In genomic region chr1:89164685-89165084, GRCm38 (mm10) we compare ENCODE assay signal across 17 mouse cellular contexts.
DNase-seq lines count a peak whose midpoint lies in the region; ATAC-seq lines count a peak whose summit lies in the region.
"Had no signal": no experiment of that assay in that cellular context is flagged by ENCODE, and none has a peak within 500 bp of the region (broad histone marks: within the 10 kb centered on the region; RNA-seq: fewer than 3 reads in every experiment).

No protein-coding gene starts in this region.

- H3K4me1 ChIP-seq in heart, embryonic 11.5 days (ENCODE audit: control insufficient read depth, insufficient read depth, low read length), result peaks cover 18% of the 10 kb centered on the region
- peaks cover 7% of the 10 kb centered on the region; the same call in 1 of the 2 replicates for H3K4me1 ChIP-seq in limb, embryonic 11.5 days (ENCODE audit: control insufficient read depth, insufficient read depth, low read length)
- peaks cover 41% of the 10 kb centered on the region for H3K4me1 ChIP-seq in limb, embryonic 10.5 days
- H3K4me1 ChIP-seq in embryonic facial prominence, embryonic 10.5 days, result peaks cover 40% of the 10 kb centered on the region

- peak; percentile 82 for DNase-seq in heart, adult 11 months
- DNase-seq in limb, embryonic 11.5 days (ENCODE audit: low spot score), result peak; percentile 28
- no peak for DNase-seq in limb, embryonic 10.5 days (ENCODE audit: low spot score)
- DNase-seq in Muller cell, postnatal 12 days (ENCODE audit: inconsistent ontology term), result peak; percentile 19
- DNase-seq in embryonic facial prominence, embryonic 10.5 days (ENCODE audit: low spot score), result peak; percentile 52
- DNase-seq in thymus, adult 18-20 months, result no peak
- no peak for DNase-seq in ovary, postnatal 36 days (ENCODE audit: low spot score)
- DNase-seq: cerebellum, adult 2 months; cerebellum, postnatal 36 days; gastrocnemius, adult 2 months; kidney, adult 18-20 months; liver; midbrain, embryonic 14.5 days had no signal

- no peaks in the 10 kb centered on the region for H3K27me3 ChIP-seq in heart, embryonic 11.5 days (ENCODE audit: control insufficient read depth, insufficient read depth, low read length)
- H3K27me3 ChIP-seq in limb, embryonic 11.5 days (ENCODE audit: control insufficient read depth, insufficient read depth, low read length), result no peaks in the 10 kb centered on the region
- H3K27me3 ChIP-seq in limb, embryonic 10.5 days (ENCODE audit: low read depth, poor library complexity, severe bottlenecking), result no peaks in the 10 kb centered on the region
- H3K27me3 ChIP-seq in embryonic facial prominence, embryonic 10.5 days (replicated peaks; ENCODE audit: low read depth, poor library complexity, severe bottlenecking), result no peaks in the 10 kb centered on the region
- H3K27me3 ChIP-seq: embryonic facial prominence, embryonic 15.5 days; heart, embryonic 13.5 days had no signal

- H3K9me3 ChIP-seq in heart, embryonic 11.5 days (replicated peaks; ENCODE audit: control insufficient read depth, low read length), result 0 out of 2 replicates have a peak, but pooled peaks cover 3% of the 10 kb centered on the region
- no peaks in the 10 kb centered on the region for H3K9me3 ChIP-seq in limb, embryonic 11.5 days (ENCODE audit: control insufficient read depth, low read length)
- H3K9me3 ChIP-seq in limb, embryonic 10.5 days (replicated peaks), result no peaks in the 10 kb centered on the region
- H3K9me3 ChIP-seq in embryonic facial prominence, embryonic 10.5 days, result 0 out of 2 replicates have a peak, but pooled peaks cover 3% of the 10 kb centered on the region
- H3K9me3 ChIP-seq: embryonic facial prominence, embryonic 15.5 days; heart, embryonic 13.5 days had no signal

- WGBS in heart, embryonic 11.5 days (ENCODE audit: insufficient replicate concordance), result 35% methylated on average over 7 of the region's 7 CpGs
- WGBS in limb, embryonic 11.5 days, result 41% methylated on average over 7 of the region's 7 CpGs
- WGBS in limb, embryonic 10.5 days, result 48% methylated on average over 7 of the region's 7 CpGs
- 26% methylated on average over 7 of the region's 7 CpGs for WGBS in embryonic facial prominence, embryonic 10.5 days

- no peak overlapping the region for H3K4me3 ChIP-seq in heart, embryonic 11.5 days (ENCODE audit: low read depth, low read length)
- H3K4me3 ChIP-seq in limb, embryonic 11.5 days (ENCODE audit: low read depth, low read length), result no peak overlapping the region
- no peak overlapping the region for H3K4me3 ChIP-seq in limb, embryonic 10.5 days
- no peak overlapping the region for H3K4me3 ChIP-seq in embryonic facial prominence, embryonic 10.5 days
- H3K4me3 ChIP-seq: embryonic facial prominence, embryonic 15.5 days; gastrocnemius, adult 2 months; heart, embryonic 13.5 days had no signal

- no peak overlapping the region for H3K27ac ChIP-seq in heart, embryonic 11.5 days (ENCODE audit: low read depth, low read length)
- H3K27ac ChIP-seq in limb, embryonic 11.5 days (replicated peaks; ENCODE audit: low read depth, low read length), result no peak overlapping the region; the same call in 1 of the 2 replicates
- no peak overlapping the region for H3K27ac ChIP-seq in limb, embryonic 10.5 days
- no peak overlapping the region for H3K27ac ChIP-seq in embryonic facial prominence, embryonic 10.5 days (replicated peaks)
- H3K27ac ChIP-seq: embryonic facial prominence, embryonic 15.5 days; gastrocnemius, adult 2 months; heart, embryonic 13.5 days had no signal

- no peak for ATAC-seq in heart, embryonic 11.5 days (replicated peaks; ENCODE audit: insufficient number of reproducible peaks, low FRiP score, low TSS enrichment)
- ATAC-seq in limb, embryonic 11.5 days (ENCODE audit: insufficient number of reproducible peaks, low FRiP score, low TSS enrichment, low read depth), result no peak

- no peak overlapping the region for H3K4me2 ChIP-seq in heart, embryonic 11.5 days
- H3K4me2 ChIP-seq in limb, embryonic 11.5 days (ENCODE audit: low read depth, severe bottlenecking), result no peak overlapping the region
- H3K4me2 ChIP-seq: embryonic facial prominence, embryonic 15.5 days; heart, embryonic 13.5 days had no signal

- H3K9ac ChIP-seq in heart, embryonic 11.5 days (ENCODE audit: low read depth, low read length), result no peak overlapping the region
- no peak overlapping the region for H3K9ac ChIP-seq in limb, embryonic 11.5 days (ENCODE audit: low read length)
- H3K9ac ChIP-seq: embryonic facial prominence, embryonic 15.5 days; heart, embryonic 13.5 days had no signal

- no peaks in the 10 kb centered on the region for H3K36me3 ChIP-seq in heart, embryonic 11.5 days (ENCODE audit: control insufficient read depth, insufficient read depth, low read length)
- H3K36me3 ChIP-seq in limb, embryonic 11.5 days (ENCODE audit: control insufficient read depth, insufficient read depth, low read length), result no peaks in the 10 kb centered on the region
- H3K36me3 ChIP-seq in limb, embryonic 10.5 days, result no peaks in the 10 kb centered on the region
- no peaks in the 10 kb centered on the region for H3K36me3 ChIP-seq in embryonic facial prominence, embryonic 10.5 days (replicated peaks)
- H3K36me3 ChIP-seq: embryonic facial prominence, embryonic 15.5 days; G1E; heart, embryonic 13.5 days had no signal

Comparison
In these comparisons a context has a peak if more than half of its experiments do, and no peak if none do; other contexts are left out.
1. DNase-seq: peak in heart, adult 11 months (single experiment), limb, embryonic 11.5 days (single experiment), Muller cell, postnatal 12 days (single experiment) and embryonic facial prominence, embryonic 10.5 days (single experiment); none in limb, embryonic 10.5 days (single experiment), thymus, adult 18-20 months (0 of 2) and ovary, postnatal 36 days (single experiment).